Mouse (Mus musculus): ENCODE results near the gene Stx1b.
A peak's percentile ranks its signal among the peaks of the same experiment; 100 is the strongest.
"Not testable (repeated sequence)": the region's sequence is repeated elsewhere in the genome, so short reads cannot be mapped to it uniquely, and the experiment has no call there.

Stx1b gene

DNA sequence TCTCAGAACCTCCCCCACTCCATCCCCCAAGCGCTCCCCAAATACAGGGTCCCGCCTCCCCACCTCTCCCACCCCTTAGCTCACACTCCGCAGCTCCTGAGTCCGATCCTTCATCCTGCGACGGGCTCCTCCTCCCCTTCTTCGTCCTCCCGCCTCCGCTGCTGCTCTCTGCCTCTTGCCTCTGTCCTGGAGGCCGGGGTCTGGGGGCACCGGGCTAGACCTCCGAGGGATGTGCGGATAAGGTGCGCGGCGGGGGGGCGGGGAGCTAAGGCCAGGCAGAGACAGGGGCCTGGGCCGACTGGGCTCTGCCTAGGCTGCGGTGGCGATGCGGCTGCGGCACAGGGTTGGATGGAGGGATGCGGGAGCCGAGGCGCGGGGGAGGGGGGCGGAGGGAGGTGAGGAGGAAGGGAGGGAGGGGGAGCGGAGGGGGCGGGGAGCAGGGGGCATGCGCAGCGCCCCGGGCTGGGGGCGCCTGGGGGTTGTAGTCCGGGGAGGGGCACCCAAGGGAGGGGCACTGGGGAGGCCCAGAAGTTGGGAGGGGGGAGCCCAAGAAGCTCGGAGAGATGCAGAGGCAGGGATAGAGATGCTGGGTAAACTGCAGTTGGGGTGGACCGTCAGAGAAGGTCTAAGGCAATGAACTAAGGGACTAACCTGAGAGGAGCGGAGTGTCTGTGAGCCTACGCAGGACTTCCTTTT, at the start of gene Stx1b, which contains the start of gene Stx4a:
Stx1b (minus strand) TSS at position 374 of the 696 bp plus-strand sequence.
Stx4a (plus strand) TSS at position 119 of the 696 bp plus-strand sequence.
- peak; percentile 84 for DNase-seq

GRCm38 (mm10) chr7:127870136-127870821, 45.9 kb upstream of the Stx1b start:
- peak; percentile 15 for DNase-seq

GRCm38 (mm10) chr7:127869149-127869810, 44.9 kb upstream of the Stx1b start:
- peak; percentile 90 for DNase-seq

DNA sequence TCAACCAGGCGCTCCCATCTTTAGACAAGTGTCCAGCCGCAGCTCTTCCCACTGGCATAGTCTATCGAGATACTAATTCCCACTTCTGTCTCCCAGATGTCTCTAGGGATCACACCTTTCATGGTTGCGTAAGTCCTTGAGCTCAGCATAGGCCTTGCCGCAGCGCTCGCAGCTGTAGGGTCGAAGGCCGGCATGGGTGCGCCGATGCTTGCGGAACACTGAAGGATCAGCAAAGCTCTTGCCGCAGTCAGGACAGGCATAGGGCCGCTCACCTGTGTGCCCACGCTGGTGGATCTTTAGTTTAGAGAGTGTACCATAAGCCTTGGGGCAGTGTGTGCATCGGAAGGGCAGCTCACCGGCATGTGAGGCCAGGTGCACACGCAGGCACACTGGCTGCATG, 43.3 kb upstream of the Stx1b start:
- DNase-seq: no peak

- DNase-seq: no peak
Observed at GRCm38 (mm10) chr7:127866434-127866833, 42.1 kb upstream of the Stx1b start.

- no peak for DNase-seq
Observed at GRCm38 (mm10) chr7:127858258-127858657, 33.9 kb upstream of the Stx1b start.

GRCm38 (mm10) chr7:127850906-127851305, 26.6 kb upstream of the Stx1b start:
- DNase-seq: no peak

DNA sequence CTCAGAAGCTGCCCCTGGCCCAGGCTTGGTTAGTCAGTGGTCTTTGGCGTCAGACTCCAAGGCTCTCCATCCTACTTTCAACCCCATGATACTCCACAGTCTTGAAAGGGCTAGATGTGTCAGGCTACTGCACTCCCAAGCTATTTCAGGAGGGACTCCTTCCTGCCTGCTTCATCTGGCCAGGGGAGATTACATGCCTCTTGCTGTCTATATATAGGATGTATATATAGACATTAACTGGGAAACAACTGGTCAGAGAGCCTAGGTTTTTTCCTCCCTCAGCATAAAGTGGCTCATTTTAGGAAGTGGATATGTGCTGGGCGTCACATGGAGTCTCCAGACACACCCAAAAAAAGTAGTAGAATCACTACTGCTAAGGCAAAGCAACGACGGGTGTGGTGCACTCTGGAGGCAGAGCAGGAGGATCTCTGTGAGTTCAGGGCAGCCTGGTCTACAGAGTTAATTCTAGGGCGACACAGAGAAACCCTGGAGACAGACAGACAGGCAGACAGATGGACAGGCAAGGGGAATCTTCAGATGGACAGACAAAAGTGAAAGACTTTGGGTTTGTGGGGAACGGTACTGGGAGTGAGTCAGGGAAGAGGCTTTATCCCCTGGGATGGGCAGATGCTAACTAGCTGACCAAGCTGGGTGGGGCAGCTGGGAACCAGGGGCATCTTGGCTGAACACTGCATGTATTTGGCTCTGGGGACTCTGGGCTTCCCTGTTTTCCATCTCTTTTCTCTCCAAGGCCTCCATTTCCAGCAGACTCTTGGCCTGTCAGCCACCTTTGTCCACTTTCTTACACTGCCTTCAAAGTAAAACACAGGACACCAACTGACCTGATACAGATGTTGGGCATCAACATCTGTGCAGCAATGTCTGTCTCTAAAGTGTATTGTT, 25.9 kb upstream of the Stx1b start:
- no peak for DNase-seq

GRCm38 (mm10) chr7:127842001-127842718, 17.8 kb upstream of the Stx1b start:
- DNase-seq: peak; percentile 81

DNA sequence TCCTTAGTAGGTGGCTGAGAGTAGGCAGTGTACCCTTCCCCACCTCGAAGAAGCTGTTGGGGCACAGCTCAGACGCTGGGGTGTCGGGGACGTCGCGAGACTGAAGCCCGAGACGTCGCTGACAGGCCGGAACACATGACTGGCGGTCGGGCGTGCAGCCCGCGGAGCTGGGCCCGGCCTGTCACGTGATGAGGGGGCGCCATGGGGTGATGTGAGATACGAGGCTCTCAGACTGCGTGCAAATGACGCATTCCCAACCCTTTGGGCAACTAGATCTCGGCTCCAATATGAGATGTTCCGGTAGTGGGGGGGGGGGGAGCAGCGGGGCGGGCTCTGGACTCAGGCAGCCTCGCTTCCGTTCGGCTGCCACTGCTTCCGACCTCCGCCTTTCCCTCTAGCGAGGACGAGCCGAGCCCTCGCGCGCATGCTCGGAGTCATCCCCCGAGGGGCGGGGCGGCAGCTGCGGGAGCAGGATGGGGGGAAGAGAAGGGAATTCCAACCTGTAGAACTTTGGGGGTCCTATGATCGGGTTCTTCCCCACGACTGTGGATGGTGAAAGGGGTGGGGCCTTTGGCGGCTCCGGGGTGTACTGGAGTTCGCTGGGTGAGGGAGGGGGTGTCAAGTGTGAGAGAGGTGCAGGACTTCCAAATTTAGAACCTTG, 17.1 kb upstream of the Stx1b start:
- DNase-seq: peak; percentile 95

GRCm38 (mm10) chr7:127840886-127841285, 16.5 kb upstream of the Stx1b start:
- no peak for DNase-seq

GRCm38 (mm10) chr7:127840031-127840430, 15.7 kb upstream of the Stx1b start:
- not testable (repeated sequence) for DNase-seq

DNA sequence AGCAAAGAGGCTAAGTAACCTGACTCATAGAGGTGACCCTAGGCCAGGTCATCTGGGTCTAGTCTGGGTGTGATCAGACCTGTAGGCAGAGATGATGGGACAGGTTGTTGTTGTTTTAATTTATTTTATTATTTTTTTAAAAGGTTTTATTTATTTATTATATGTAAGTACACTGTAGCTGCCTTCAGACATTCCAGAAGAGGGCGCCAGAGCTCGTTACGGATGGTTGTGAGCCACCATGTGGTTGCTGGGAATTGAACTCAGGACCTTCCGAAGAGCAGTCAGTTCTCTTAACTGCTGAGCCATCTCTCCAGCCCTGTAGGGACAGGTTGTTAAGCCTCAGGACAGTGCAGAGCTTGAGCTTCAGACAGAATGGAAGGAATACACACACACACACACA, 13.5 kb upstream of the Stx1b start:
- not testable (repeated sequence) for DNase-seq

GRCm38 (mm10) chr7:127837473-127837872, 13.1 kb upstream of the Stx1b start:
- no peak for DNase-seq

- DNase-seq: no peak
Observed at GRCm38 (mm10) chr7:127835550-127835949, 11.2 kb upstream of the Stx1b start.

DNA sequence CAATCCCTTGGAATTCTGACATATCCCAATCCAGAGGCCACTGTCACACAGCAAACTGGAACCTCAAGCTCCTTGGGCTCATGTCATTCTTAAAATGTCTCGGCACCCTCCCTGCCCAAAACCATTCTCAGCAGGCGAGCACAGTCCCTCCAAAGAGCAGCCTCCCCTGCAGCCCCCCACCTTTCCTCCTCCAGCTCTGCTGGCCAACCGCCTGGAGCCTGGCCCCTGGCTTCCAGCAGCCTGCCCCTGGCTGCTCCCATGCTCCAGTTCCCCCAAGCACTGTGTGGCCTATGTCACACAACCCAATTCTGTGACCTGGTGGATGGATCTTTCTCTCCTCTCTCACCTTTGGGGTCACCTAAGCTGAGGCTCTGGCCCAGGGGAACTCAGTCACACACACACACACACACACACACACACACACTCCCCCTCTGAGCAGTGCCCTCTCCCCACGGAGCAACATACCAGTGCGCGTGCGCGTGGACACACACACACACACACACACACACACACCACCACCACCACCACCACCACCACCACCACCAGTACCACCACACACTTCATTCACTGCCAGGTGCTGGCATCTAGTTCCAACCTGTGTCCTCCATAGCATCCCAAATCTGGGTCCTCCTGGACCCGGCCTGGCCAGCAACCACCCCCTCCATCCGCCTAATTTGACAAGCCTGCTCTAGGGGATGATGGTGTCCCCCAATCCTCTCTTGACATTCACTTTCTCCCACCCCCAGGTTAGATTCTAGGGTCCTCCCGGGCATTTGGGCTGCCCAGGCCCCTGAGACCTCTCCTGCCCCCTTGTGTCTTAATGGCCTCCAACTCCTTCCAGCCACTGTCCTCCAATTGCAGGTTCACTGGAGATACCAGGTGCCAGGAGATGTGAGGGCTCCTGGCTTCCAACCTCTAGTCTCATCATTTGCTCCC, 845 bp downstream of the Stx1b start:
- DNase-seq: no peak

DNA sequence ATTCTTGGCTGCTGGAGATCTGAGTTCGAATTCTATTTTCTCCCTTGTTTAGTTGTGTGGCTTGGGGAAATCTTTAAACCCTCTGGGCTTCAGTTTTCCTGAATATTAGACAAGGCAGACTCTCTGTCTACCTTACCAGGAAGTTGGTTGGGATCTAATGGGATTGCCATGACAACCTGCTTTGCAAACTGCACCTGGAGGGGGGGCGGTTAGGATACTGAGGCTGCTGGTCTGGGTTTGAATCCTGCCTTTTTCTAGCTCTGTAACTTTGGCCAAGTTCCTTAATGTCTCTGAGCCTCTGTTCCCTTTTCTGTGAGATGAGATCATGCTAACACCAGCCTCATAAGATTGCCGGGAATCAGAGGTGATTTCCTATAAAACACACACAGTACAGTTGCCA, 1.9 kb downstream of the Stx1b start:
- DNase-seq: no peak

DNA sequence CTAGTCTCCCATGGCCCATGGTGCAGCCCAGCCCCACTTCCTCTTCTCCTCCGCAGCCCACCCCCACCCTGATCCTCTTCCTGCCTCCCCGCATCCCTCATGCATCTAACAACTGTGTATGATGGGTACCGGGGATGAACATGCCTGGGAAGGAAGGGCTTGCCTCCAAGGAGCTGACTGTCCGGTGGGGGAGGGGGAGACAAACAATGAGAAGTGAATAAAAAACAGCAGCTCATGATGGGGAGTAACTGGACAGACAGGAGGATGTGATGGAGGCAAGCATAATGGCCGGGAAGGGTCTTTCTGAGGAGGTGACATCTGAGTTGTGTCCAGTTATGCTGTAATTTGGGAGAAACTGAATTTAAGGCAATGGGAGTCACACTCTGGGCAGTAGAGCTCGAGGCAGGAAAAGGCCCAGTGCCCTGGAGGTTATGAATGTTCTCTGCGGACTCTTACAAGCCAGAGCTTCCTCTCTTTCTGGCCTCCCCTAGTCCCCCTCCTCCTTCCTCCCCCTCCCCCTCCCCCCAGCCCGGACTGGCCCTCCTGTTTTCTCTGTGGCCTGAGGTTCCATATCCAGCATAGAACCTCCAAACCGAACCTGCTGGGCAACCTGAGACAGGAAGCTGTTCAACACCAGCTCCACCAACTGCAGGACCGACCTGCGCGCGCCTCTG, 3.4 kb downstream of the Stx1b start:
- no peak for DNase-seq

GRCm38 (mm10) chr7:127817776-127818175, 6.6 kb downstream of the Stx1b start:
- DNase-seq: no peak

DNA sequence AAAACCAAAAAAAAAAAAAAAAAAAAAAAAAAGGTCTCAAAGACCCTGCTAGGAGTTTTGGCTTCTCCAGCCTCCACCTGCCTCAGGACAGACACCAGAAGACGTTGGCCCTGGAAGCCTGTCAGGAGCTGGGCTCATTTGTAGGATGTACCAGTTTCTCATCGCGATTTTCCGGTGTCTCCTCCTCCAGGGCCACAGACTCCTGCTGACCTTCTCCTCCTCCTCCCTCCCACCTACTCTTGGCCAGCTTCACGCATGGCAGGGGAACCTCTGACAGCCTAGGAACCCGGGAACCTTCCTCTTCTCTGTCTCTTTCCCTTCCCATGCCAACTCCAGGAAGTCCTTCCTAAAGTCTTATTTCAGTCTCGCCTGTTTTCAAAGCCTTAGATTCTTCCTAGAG, 7.3 kb downstream of the Stx1b start:
- no peak for DNase-seq
